Mouse (Mus musculus) left cerebral cortex, postnatal 36 days (tissue): ENCODE data around the gene Map10. TPM values are rescaled to one million over a fixed set of nuclear protein-coding genes. Genes with fewer than 3 reads are reported as not detected.

ENCODE experiments used
- DNase-seq, 2 experiments: peaks; one replicate each; pipeline ENCODE4 v3.0.0; 2021 to 2022; ENCODE audit warnings: low spot score in 2 of 2, mixed read lengths in 1 of 2
- intact Hi-C: fragments of 180-260 bp; cut with DNase I; formaldehyde crosslinking; loops from one replicate; pipeline ENCODE4 v1.15.1; 2025
- total RNA-seq, 2 experiments: library from RNA; stranded (reverse); gene quantifications; 2 replicates each; pipeline ENCODE4 v1.2.3; 2021

The Map10 gene
- total RNA-seq, 2 experiments from 2014 or later: 3.6 to 5.3 TPM

- no peak for DNase-seq
- intact Hi-C loops: no loop called here
Observed at GRCm38 (mm10) chr8:125667248-125667647, 2.4 kb upstream of the Map10 start.

GRCm38 (mm10) chr8:125669159-125669699 is 389 bp upstream of the Map10 start:
- intact Hi-C loops: no loop called here
- DNase-seq: no peak

GRCm38 (mm10) chr8:125670420-125670819 is 802 bp downstream of the Map10 start:
- intact Hi-C loops: no loop called here
- no peak for DNase-seq

- DNase-seq: no peak
- intact Hi-C loops: no loop called here
Observed at GRCm38 (mm10) chr8:125670906-125671305, 1.3 kb downstream of the Map10 start.

- intact Hi-C loops: no loop called here
- DNase-seq: no peak
Observed at GRCm38 (mm10) chr8:125671371-125671770, 1.8 kb downstream of the Map10 start.

- intact Hi-C loops: no loop called here
- DNase-seq: no peak
Observed at GRCm38 (mm10) chr8:125675796-125676195, 6.2 kb downstream of the Map10 start.

GRCm38 (mm10) chr8:125677484-125677883 is 7.9 kb downstream of the Map10 start:
- intact Hi-C loops: no loop called here
- no peak for DNase-seq

- DNase-seq: no peak
- intact Hi-C loops: no loop called here
Observed at GRCm38 (mm10) chr8:125678854-125679648, 9.4 kb downstream of the Map10 start.

- no peak for DNase-seq
- intact Hi-C loops: no loop called here
Observed at GRCm38 (mm10) chr8:125680851-125681408, 11.3 kb downstream of the Map10 start.

GRCm38 (mm10) chr8:125685216-125685760 is 15.7 kb downstream of the Map10 start:
- intact Hi-C loops: no loop called here
- DNase-seq: no peak

GRCm38 (mm10) chr8:125686221-125686865 is 16.7 kb downstream of the Map10 start:
- no peak for DNase-seq
- intact Hi-C loops: no loop called here

GRCm38 (mm10) chr8:125690166-125690915 is 20.7 kb downstream of the Map10 start:
- intact Hi-C loops: no loop called here
- DNase-seq: no peak

- no peak for DNase-seq
Observed at GRCm38 (mm10) chr8:125690961-125691360, 21.3 kb downstream of the Map10 start.

GRCm38 (mm10) chr8:125692447-125692846 is 22.8 kb downstream of the Map10 start:
- intact Hi-C loops: no loop called here

More at GRCm38 (mm10) chr8:125690961-125691360, 21.3 kb downstream of the Map10 start:
- intact Hi-C loops: no loop called here

GRCm38 (mm10) chr8:125693197-125693596 is 23.6 kb downstream of the Map10 start:
- intact Hi-C loops: no loop called here
- DNase-seq: no peak

More at GRCm38 (mm10) chr8:125692447-125692846, 22.8 kb downstream of the Map10 start:
- no peak for DNase-seq

- no peak for DNase-seq
- intact Hi-C loops: no loop called here
Observed at GRCm38 (mm10) chr8:125695951-125696350, 26.3 kb downstream of the Map10 start.

- no peak for DNase-seq
- intact Hi-C loops: no loop called here
Observed at GRCm38 (mm10) chr8:125699391-125700025, 29.9 kb downstream of the Map10 start.

- DNase-seq: no peak
- intact Hi-C loops: no loop called here
Observed at GRCm38 (mm10) chr8:125700407-125700806, 30.8 kb downstream of the Map10 start.

- intact Hi-C loops: no loop called here
- DNase-seq: no peak
Observed at GRCm38 (mm10) chr8:125702868-125703473, 33.4 kb downstream of the Map10 start.
